Mouse (Mus musculus): ENCODE measurements at regions not wholly inside any gene's neighbourhood (a gene's known extent, or its start where the extent isn't known, plus 50 kb on each side); places are given as distances from the start of the nearest gene placed in this dataset.

DNA sequence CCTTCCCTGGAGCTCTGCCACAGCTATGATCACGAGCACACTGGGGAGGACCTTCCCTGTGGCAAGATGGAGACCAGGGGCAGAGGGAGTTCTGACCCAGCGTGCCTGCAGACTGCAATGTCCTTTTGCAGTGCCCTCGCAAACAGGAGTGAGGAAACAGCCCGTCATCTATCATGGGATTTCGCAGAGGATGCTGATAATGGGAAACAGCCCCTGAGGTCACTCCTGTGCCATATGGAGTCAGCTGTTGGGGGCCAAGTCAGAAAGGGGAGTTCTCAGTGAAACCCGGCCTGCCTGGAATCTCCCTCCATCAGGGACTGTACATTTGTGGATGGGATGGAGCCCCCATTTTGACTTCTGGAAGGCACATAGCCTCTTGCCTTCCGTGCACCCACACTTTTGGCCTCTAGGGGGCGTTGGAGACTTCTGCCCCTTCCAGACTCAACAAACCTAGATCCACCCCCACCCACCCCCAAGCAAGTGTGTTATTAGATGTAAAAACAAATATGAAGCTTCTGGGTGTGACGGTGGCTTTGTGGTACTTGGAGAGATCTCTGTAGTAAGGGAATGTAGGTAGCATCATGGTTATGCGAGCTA lies 98.1 kb downstream of the Kdr start:
- peak; percentile 29 to 54 for DNase-seq (ENCODE audit: inconsistent age in 2 of 2, low spot score in 1 of 2)

GRCm38 (mm10) chr5:75878361-75878760 lies 99.9 kb downstream of the Kdr start:
- DNase-seq (ENCODE audit: inconsistent age in 2 of 2, low spot score in 1 of 2) = peak; percentile 73 to 83

GRCm38 (mm10) chr5:75877609-75877971 lies 100.7 kb downstream of the Kdr start:
- DNase-seq (ENCODE audit: inconsistent age in 2 of 2, low spot score in 1 of 2) = peak in 1 of 2 experiments; percentile 38

- DNase-seq (ENCODE audit: inconsistent age in 2 of 2, low spot score in 1 of 2) = peak; percentile 36 to 68
Observed at GRCm38 (mm10) chr5:75876871-75877608, 101.2 kb downstream of the Kdr start.

DNA sequence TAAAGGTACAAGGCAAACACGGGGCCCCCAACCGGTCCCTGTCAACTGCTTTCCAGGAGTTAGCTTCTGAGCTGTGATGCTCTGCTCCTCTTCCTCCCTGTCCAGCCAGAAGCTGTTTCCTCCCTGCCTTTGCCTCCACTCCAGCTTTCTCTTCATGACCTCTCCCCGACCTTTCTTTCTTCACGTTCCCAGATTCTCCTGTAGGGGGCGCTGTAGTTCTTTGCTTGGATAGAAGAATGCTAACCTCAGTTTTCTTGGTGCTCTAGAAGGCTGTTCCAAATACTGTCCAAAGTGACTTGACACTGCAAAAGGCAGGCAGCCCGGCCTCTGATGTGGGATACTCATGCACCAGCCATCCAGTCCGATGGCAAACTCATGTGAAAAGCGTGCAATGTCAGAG lies 107.1 kb downstream of the Kdr start:
- DNase-seq (ENCODE audit: inconsistent age in 2 of 2, low spot score in 1 of 2) = peak; percentile 72 to 94

DNA sequence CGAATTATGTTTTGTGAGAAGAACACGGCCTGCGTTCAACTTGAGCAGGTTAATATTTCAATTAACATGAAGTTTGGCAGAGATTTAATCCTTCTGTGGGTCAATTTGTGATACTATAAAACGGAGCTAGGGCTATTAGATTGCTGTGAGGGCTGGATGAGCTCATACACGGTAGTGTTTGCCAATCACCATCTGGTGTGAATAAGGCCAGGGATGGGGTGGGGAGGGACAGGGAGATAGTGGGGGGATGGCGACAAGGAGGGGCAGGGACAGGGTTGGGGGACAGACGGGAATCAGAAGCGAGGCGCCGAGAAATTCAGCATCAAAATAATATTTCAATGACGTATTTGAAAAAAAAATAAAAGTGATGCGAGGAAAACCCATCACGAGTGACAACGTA lies 107.6 kb downstream of the Kdr start:
- DNase-seq (ENCODE audit: inconsistent age in 2 of 2, low spot score in 1 of 2) = no peak

GRCm38 (mm10) chr5:75869535-75869934 lies 108.7 kb downstream of the Kdr start:
- DNase-seq (ENCODE audit: inconsistent age in 2 of 2, low spot score in 1 of 2) = no peak

DNA sequence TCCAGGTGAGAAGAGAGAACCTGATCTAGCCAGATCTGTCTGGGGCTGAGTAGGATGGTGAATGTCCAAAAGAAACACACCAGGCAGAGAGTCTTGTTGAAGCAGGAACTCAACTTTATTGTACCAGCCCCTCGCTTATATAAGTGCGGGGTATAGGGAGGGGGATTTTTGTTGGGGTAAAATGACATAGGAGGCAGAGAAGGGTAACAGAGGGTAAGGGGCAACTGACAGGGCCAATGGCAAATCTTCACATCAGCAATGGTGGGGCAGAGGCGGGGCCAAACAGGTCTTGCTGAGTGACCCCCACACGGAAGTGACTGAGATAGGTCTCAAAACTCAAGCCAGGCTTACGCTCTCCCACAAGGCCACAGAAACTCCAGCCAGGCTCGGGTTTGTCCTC lies 113.2 kb downstream of the Kdr start:
- DNase-seq (ENCODE audit: inconsistent age in 2 of 2, low spot score in 1 of 2) = no peak

DNA sequence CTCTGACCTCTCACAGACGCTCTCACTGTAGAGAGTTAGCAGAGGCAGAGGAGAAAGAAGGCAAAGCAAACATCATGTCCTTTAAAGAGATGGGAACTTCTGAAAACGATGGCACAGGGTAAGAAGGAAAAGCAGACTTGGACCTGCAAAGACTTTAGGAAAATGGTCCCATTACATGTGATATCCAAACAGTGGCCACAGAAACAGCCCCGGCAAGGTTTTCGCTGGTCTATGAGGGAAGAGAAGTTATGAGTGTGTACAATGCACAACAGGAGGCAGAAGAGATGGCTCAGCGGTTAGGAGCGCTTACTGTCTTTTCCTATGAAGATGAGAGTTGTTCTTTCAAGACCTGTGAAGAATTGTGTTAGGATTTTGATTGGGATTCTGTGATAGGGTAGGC lies 114.9 kb downstream of the Kdr start:
- DNase-seq (ENCODE audit: inconsistent age in 2 of 2, low spot score in 1 of 2) = no peak

GRCm38 (mm10) chr5:75862630-75862991 lies 115.6 kb downstream of the Kdr start:
- peak; percentile 32 to 80 for DNase-seq (ENCODE audit: inconsistent age in 2 of 2, low spot score in 1 of 2)

- DNase-seq (ENCODE audit: inconsistent age in 2 of 2, low spot score in 1 of 2) = no peak
Observed at GRCm38 (mm10) chr5:75861916-75862629, 116.2 kb downstream of the Kdr start.

DNA sequence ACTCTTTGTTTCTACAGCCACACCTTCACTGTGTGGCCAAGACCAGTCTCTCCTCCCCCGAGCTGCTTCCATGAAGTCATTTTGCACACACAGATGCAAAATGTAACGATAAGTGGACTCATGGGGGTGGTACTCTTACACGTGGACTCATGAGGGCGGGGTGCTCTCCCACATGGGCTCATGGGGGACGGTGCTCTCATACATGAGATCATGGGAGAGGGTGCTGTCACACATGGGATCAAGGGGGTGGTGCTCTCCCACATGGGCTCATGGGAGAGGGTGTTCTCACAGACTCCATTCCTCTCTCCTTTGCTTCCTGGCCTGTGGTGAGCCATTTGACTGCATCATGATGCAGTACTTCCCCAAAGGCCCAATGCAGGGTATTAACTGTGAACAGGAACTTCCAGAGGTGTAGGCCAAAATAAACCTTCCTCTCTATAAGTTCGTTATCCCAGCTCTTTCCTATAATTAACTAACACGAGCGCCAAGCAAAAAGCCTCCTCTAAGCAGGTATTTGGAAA lies 118.9 kb downstream of the Kdr start:
- no peak for DNase-seq (ENCODE audit: inconsistent age in 2 of 2, low spot score in 1 of 2)

- DNase-seq (ENCODE audit: inconsistent age in 2 of 2, low spot score in 1 of 2) = peak in 1 of 2 experiments; percentile 12
Observed at GRCm38 (mm10) chr5:75850855-75851254, 127.4 kb downstream of the Kdr start.

- DNase-seq (ENCODE audit: inconsistent age in 2 of 2, low spot score in 1 of 2) = no peak
Observed at GRCm38 (mm10) chr5:75847966-75848365, 130.3 kb downstream of the Kdr start.

DNA sequence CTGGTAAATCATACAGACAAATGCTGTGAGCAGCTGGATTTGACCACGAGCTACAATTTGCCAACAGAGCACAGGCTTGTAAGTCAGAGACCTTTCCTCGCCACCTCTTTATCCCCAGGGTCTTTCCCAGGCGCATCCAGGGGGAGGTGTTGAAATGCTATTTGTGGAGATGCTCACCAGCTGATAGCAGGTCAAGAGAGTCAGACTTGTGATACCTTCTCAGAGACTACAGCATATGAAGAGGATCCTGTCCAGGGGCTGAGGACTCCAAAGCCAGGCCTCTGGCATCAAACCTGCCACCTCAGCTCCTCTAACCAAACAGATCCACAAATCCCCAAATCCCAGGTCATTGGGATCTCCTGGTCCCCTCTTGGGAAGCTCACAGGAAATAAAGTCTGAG lies 130.9 kb downstream of the Kdr start:
- no peak for DNase-seq (ENCODE audit: inconsistent age in 2 of 2, low spot score in 1 of 2)

DNA sequence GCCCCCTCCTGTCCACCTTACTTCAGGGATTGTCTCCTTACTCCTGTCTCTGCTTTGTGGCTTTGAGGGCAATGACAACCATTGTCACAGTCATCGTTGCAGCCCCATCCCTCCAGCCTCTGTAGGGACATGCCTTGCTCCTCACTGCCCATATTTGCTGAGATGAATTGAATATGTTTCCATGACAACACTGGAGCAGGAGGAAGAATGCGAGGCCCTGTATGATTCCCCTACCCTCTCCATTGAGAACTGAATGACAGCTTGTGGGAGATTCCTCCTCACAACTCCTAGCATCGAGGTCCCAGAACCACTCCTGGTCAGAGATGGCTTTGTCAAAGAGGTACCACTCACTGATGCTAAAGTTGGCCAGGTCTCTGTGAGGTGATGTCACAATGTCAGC lies 132.2 kb downstream of the Kdr start:
- DNase-seq (ENCODE audit: inconsistent age in 2 of 2, low spot score in 1 of 2) = no peak

- no peak for DNase-seq (ENCODE audit: inconsistent age in 2 of 2, low spot score in 1 of 2)
Observed at GRCm38 (mm10) chr5:75843807-75844206, 134.5 kb downstream of the Kdr start.

GRCm38 (mm10) chr5:75840421-75840820 lies 137.8 kb downstream of the Kdr start:
- no peak for DNase-seq (ENCODE audit: inconsistent age in 2 of 2, low spot score in 1 of 2)

GRCm38 (mm10) chr5:75835556-75835961 lies 142.7 kb downstream of the Kdr start:
- DNase-seq (ENCODE audit: inconsistent age in 2 of 2, low spot score in 1 of 2) = peak; percentile 53 to 71

DNA sequence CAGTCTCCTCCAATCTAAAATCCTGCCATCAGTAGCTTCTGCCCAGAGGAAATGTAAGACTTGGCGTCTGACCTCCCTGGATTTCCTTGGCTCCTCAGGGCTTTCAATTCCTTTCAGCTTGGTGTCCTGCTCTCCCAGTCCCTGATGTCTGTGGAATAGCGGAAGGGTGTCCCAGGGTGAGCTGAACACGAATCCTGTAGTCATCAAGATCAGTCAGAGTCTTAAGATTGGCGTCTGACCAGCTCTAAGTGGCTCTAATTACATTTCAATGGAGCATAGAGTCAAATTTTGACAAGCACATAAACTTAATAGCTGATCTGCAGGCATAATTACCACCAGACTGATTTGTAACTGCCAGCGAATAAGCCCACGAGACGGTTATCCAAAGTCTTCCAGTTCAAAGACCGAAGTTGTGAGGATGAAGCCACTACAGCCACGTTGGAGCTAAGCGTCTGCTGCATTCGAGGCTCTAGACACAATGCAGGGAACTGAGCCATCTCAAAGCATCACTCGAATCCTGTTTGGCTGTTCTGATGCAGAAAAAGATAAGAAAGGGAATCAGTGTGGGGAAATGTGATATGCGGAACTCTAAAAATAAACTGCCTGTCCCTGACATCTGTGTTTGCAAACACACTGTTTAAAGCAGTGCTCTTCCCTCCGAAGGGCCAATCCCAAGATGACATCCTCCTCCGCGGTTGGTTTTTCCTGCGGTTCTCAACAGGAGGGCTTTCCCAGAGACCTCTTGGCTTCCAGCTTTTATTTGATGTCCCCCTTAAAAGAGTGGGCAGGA lies 143.3 kb downstream of the Kdr start:
- DNase-seq (ENCODE audit: inconsistent age in 2 of 2, low spot score in 1 of 2) = peak; percentile 18 to 58

DNA sequence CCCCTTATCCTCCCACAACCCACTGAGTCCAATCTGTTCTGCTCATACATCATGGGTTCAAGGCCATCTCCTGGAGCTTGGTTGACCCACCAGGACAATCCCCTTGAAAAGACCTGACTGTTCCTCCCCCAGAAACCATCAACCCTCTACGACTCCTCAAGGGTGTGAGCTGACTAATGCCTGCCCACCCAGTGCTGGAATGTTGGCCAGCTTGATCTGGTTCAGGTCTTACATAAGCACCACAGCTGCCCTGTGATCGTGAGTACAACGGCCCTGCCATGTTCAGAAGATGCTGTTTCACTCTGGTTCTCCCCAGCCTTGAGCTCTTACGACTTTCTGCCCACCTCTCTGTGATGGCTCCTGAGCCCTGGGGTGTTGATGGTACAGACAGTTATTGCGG lies 145.9 kb downstream of the Kdr start:
- no peak for DNase-seq (ENCODE audit: inconsistent age in 2 of 2, low spot score in 1 of 2)
